Mouse (Mus musculus): ENCODE data around the gene Snx21. TPM values are rescaled to one million over a fixed set of nuclear protein-coding genes. Genes with fewer than 3 reads are reported as not detected.

Gene Snx21
- polyA plus RNA-seq, 1 experiment from 2014 or later = 24.0 TPM

GRCm38 (mm10) chr2:164773989-164774364, 11.6 kb upstream of the Snx21 start:
- H3K9me3 ChIP-seq (replicated peaks) = no peaks in the 10 kb centered on the region
- H3K4me2 ChIP-seq = no peak overlapping the region
- no peak overlapping the region for H3K9ac ChIP-seq
- no peaks in the 10 kb centered on the region for H3K27me3 ChIP-seq
- 85% methylated on average over 5 of the region's 5 CpGs for WGBS
- H3K4me1 ChIP-seq = peaks cover 31% of the 10 kb centered on the region
- H3K4me3 ChIP-seq (replicated peaks) = no peak overlapping the region
- peaks cover 25% of the 10 kb centered on the region for H3K36me3 ChIP-seq
- H3K27ac ChIP-seq = no peak overlapping the region
- no peak for ATAC-seq (replicated peaks; ENCODE audit: low FRiP score)

- ATAC-seq (replicated peaks; ENCODE audit: low FRiP score) = no peak
- 82% methylated on average over 6 of the region's 6 CpGs for WGBS
- no peak overlapping the region for H3K4me3 ChIP-seq (replicated peaks)
- H3K36me3 ChIP-seq = peaks cover 23% of the 10 kb centered on the region
- no peaks in the 10 kb centered on the region for H3K27me3 ChIP-seq
- peaks cover 18% of the 10 kb centered on the region for H3K4me1 ChIP-seq
- H3K4me2 ChIP-seq = no peak overlapping the region
- no peak overlapping the region for H3K27ac ChIP-seq
- no peaks in the 10 kb centered on the region for H3K9me3 ChIP-seq (replicated peaks)
- no peak overlapping the region for H3K9ac ChIP-seq
Observed at GRCm38 (mm10) chr2:164776130-164776529, 9.5 kb upstream of the Snx21 start.

GRCm38 (mm10) chr2:164776801-164777200, 8.8 kb upstream of the Snx21 start:
- 59% methylated on average over 17 of the region's 17 CpGs for WGBS

GRCm38 (mm10) chr2:164777246-164778014, 8.2 kb upstream of the Snx21 start:
- Histone ChIP-seq H3K36me3 (peaks cover 10% of the 10 kb centered on the region), H3K9me3 (replicated peaks) (no peaks in the 10 kb centered on the region), H3K9ac (no peak overlapping the region), H3K4me3 (replicated peaks) (no peak overlapping the region), H3K4me1 (peaks cover 5% of the 10 kb centered on the region; the same call in 1 of the 2 replicates), H3K27me3 (no peaks in the 10 kb centered on the region), H3K4me2 (no peak overlapping the region), H3K27ac (no peak overlapping the region)
- WGBS = 83% methylated on average over 30 of the region's 30 CpGs
- no peak for ATAC-seq (replicated peaks; ENCODE audit: low FRiP score)

More at GRCm38 (mm10) chr2:164776801-164777200, 8.8 kb upstream of the Snx21 start:
- Histone ChIP-seq H3K27me3 (no peaks in the 10 kb centered on the region), H3K4me1 (peaks cover 11% of the 10 kb centered on the region), H3K27ac (no peak overlapping the region), H3K4me3 (replicated peaks) (no peak overlapping the region), H3K9ac (no peak overlapping the region), H3K9me3 (replicated peaks) (no peaks in the 10 kb centered on the region), H3K4me2 (no peak overlapping the region), H3K36me3 (peaks cover 16% of the 10 kb centered on the region)
- no peak for ATAC-seq (replicated peaks; ENCODE audit: low FRiP score)

- 93% methylated on average over 11 of the region's 11 CpGs for WGBS
- no peaks in the 10 kb centered on the region for H3K27me3 ChIP-seq
- no peak for ATAC-seq (replicated peaks; ENCODE audit: low FRiP score)
- no peak overlapping the region for H3K4me3 ChIP-seq (replicated peaks)
- no peak overlapping the region for H3K4me2 ChIP-seq
- H3K9me3 ChIP-seq (replicated peaks) = no peaks in the 10 kb centered on the region
- no peak overlapping the region for H3K27ac ChIP-seq
- H3K9ac ChIP-seq = no peak overlapping the region
- peaks cover 5% of the 10 kb centered on the region for H3K36me3 ChIP-seq
- H3K4me1 ChIP-seq = 0 out of 2 replicates have a peak, but pooled peaks cover 4% of the 10 kb centered on the region
Observed at GRCm38 (mm10) chr2:164778015-164778287, 7.7 kb upstream of the Snx21 start.

- Histone ChIP-seq H3K27me3 (no peaks in the 10 kb centered on the region), H3K36me3 (no peaks in the 10 kb centered on the region), H3K9ac (no peak overlapping the region), H3K4me2 (no peak overlapping the region), H3K9me3 (replicated peaks) (no peaks in the 10 kb centered on the region), H3K4me1 (no peaks in the 10 kb centered on the region), H3K27ac (no peak overlapping the region), H3K4me3 (replicated peaks) (no peak overlapping the region)
- 77% methylated on average over 7 of the region's 7 CpGs for WGBS
- ATAC-seq (replicated peaks; ENCODE audit: low FRiP score) = no peak
Observed at GRCm38 (mm10) chr2:164778809-164779208, 6.8 kb upstream of the Snx21 start.

GRCm38 (mm10) chr2:164779481-164780086, 6.0 kb upstream of the Snx21 start, which contains the start of gene Tnnc2:
Tnnc2 (minus strand) TSS chr2:164779967.
- Histone ChIP-seq H3K9me3 (replicated peaks) (no peaks in the 10 kb centered on the region), H3K4me1 (peaks cover under 1% of the 10 kb centered on the region), H3K4me3 (replicated peaks) (no peak within 1 kb of the TSS), H3K4me2 (no peak within 1 kb of the TSS), H3K27me3 (no peaks in the 10 kb centered on the region), H3K9ac (no peak within 1 kb of the TSS), H3K27ac (no peak within 1 kb of the TSS), H3K36me3 (no peaks in the 10 kb centered on the region)
- 68% methylated on average over 8 of the region's 8 CpGs for WGBS
- ATAC-seq (replicated peaks; ENCODE audit: low FRiP score) = no peak

GRCm38 (mm10) chr2:164781876-164782275, 3.7 kb upstream of the Snx21 start:
- 76% methylated on average over 4 of the region's 4 CpGs for WGBS
- Histone ChIP-seq H3K36me3 (no peaks in the 10 kb centered on the region), H3K4me2 (no peak overlapping the region), H3K4me1 (peaks cover 17% of the 10 kb centered on the region), H3K4me3 (replicated peaks) (no peak overlapping the region), H3K9me3 (replicated peaks) (no peaks in the 10 kb centered on the region), H3K27me3 (no peaks in the 10 kb centered on the region), H3K9ac (no peak overlapping the region), H3K27ac (no peak overlapping the region)
- ATAC-seq (replicated peaks; ENCODE audit: low FRiP score) = no peak

- 77% methylated on average over 7 of the region's 7 CpGs for WGBS
- Histone ChIP-seq H3K4me1 (peaks cover 34% of the 10 kb centered on the region), H3K9me3 (replicated peaks) (no peaks in the 10 kb centered on the region), H3K27me3 (no peaks in the 10 kb centered on the region), H3K36me3 (peaks cover 9% of the 10 kb centered on the region; the same call in 1 of the 2 replicates), H3K27ac (no peak overlapping the region), H3K4me3 (replicated peaks) (0 out of 2 replicates have a peak overlapping the region, but pooled peaks have one; percentile 77), H3K9ac (no peak overlapping the region), H3K4me2 (no peak overlapping the region)
- ATAC-seq (replicated peaks; ENCODE audit: low FRiP score) = no peak
Observed at GRCm38 (mm10) chr2:164783926-164784581, 1.6 kb upstream of the Snx21 start.

- Histone ChIP-seq H3K9ac (peak overlapping the region; percentile 79), H3K27ac (peak overlapping the region; percentile 95), H3K27me3 (no peaks in the 10 kb centered on the region), H3K4me3 (replicated peaks) (peak overlapping the region; percentile 77), H3K36me3 (peaks cover 15% of the 10 kb centered on the region), H3K4me1 (peaks cover 34% of the 10 kb centered on the region), H3K4me2 (peak overlapping the region; percentile 93), H3K9me3 (replicated peaks) (no peaks in the 10 kb centered on the region)
- 6% methylated on average over 7 of the region's 7 CpGs for WGBS
- ATAC-seq (replicated peaks; ENCODE audit: low FRiP score) = no peak; the same call in 1 of the 2 replicates
Observed at GRCm38 (mm10) chr2:164784869-164785420, 678 bp upstream of the Snx21 start.

GRCm38 (mm10) chr2:164786388-164786885, 814 bp downstream of the Snx21 start:
- Histone ChIP-seq H3K9ac (peak overlapping the region; percentile 79), H3K9me3 (replicated peaks) (no peaks in the 10 kb centered on the region), H3K4me3 (replicated peaks) (peak overlapping the region; percentile 77), H3K36me3 (peaks cover 30% of the 10 kb centered on the region), H3K27ac (peak overlapping the region; percentile 95), H3K4me1 (peaks cover 34% of the 10 kb centered on the region), H3K4me2 (peak overlapping the region; percentile 93), H3K27me3 (no peaks in the 10 kb centered on the region)
- ATAC-seq (replicated peaks; ENCODE audit: low FRiP score) = peak; percentile 16; the same call in 1 of the 2 replicates
- WGBS = 6% methylated on average over 15 of the region's 15 CpGs
